Mouse (Mus musculus): ENCODE measurements around the gene Actl6a. TPM values are rescaled to one million over a fixed set of nuclear protein-coding genes. Genes with fewer than 3 reads are reported as not detected.
A peak's percentile ranks its signal among the peaks of the same experiment; 100 is the strongest.
"Not testable (repeated sequence)": the region's sequence is repeated elsewhere in the genome, so short reads cannot be mapped to it uniquely, and the experiment has no call there.

Actl6a gene
- total and polyA plus RNA-seq, 2 experiments from 2014 or later, result 43.6 to 44.3 TPM

DNA sequence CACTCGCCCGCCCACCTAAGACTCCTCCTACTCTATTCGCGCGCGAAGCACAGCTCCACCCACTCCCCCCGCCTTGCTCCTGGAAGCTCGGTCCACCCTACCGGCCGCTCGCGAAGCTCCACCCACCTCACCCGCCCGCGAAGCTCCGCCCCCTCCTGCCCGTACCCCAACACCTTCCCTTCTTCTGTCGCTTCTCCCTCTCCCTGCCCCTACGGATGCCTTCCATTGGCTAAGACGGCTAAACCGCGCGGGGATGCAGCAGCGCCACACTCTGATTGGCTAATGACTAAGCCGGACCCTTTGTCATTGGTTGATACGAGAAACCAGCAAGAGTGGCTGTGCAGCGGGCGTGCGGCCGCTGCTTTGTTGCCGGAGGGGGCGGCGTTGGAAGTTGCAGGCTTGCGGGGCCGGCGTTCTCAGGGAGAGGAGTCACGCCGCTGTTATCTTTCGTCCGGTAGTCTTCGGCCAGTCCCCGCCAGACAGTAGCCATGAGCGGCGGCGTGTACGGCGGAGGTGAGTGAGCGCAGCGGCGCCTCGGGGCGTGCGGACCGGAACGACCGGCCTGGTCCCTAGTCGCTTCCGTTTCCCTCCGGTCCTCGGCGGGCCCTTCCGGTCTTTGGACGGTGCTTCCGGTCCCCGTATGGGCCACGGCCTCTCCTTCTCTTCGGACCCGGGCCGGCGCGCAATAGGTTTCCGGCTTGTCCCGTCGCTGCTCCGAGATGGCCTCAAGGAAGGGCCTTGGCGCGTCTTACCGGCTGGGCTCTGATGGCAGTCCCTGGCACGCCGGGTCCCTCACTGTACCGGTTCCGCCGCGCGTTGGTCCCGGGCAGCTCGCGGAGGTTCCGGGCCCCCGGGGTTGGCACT, 2.5 kb downstream of the Actl6a start:
- Histone ChIP-seq H3K4me3 (ENCODE audit: low read depth, low read length) (peak overlapping the region; percentile 71), H3K9ac (peak overlapping the region; percentile 83), H3K9me3 (ENCODE audit: low read length) (no peaks in the 10 kb centered on the region), H3K27me3 (ENCODE audit: insufficient read depth, low read length) (no peaks in the 10 kb centered on the region), H3K4me1 (ENCODE audit: insufficient read depth) (peaks cover 4% of the 10 kb centered on the region; the same call in 1 of the 2 replicates), H3K4me2 (ENCODE audit: low read depth) (peak overlapping the region; percentile 84), H3K36me3 (ENCODE audit: insufficient read depth) (peaks cover 19% of the 10 kb centered on the region), H3K27ac (ENCODE audit: low read depth, low read length) (peak overlapping the region; percentile 83)
- ATAC-seq (peak; percentile 99), DNase-seq (peak; percentile 98)
- TF ChIP-seq CTCF (IDR thresholded peaks at IDR 0.05; ENCODE audit: low read depth), result peak; percentile 45
- 1% methylated on average over 88 of the region's 90 CpGs for WGBS

DNA sequence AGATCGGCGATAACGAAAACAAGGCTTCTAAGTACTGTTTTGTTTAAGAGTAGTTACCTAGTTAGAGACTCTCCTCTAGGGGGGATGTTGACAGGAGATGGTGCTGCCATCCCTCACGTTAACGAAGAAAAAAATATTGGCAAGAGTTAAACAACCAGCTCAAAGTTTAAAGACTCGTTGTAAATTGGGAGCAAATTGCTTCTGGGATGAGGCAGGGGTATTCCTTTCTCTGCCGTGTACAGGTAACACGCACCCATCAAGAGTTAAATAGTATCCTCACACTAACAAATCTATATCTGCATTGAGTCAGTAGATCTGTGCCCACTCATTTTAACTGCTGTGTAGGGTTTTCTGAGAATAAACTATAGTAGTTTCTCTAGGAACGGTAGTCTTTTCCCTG, 3.3 kb downstream of the Actl6a start:
- 8% methylated on average over 9 of the region's 9 CpGs for whole genome bisulfite sequencing

DNA sequence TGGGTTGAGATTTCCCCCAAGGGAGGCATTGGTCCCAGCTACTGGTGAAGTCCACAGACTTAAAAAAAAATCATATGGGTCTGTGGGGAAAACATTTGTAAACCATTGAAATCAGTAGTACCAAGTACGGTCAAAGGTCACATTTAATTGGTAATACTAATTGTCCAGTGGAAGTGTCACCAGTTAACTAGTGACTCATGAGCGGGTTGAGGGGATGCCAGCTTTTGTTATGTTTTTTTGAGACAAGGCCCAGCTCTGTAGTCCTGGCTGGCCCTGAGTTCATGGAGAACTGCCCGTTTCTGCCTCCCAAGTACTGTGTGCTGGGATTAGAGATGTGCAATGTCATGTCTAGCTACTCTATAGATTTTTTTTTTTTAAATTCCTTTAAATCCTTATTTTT, 7.6 kb downstream of the Actl6a start:
- TF ChIP-seq CTCF (IDR thresholded peaks at IDR 0.05; ENCODE audit: low read depth), result no peak
- H3K9me3 ChIP-seq (ENCODE audit: low read length), result no peaks in the 10 kb centered on the region
- no peak for DNase-seq
- H3K4me3 ChIP-seq (ENCODE audit: low read depth, low read length), result no peak overlapping the region
- peaks cover 60% of the 10 kb centered on the region for H3K36me3 ChIP-seq (ENCODE audit: insufficient read depth)
- ATAC-seq, result no peak
- no peak overlapping the region for H3K4me2 ChIP-seq (ENCODE audit: low read depth)
- 90% methylated on average over 3 of the region's 3 CpGs for WGBS
- no peaks in the 10 kb centered on the region for H3K27me3 ChIP-seq (ENCODE audit: insufficient read depth, low read length)
- no peak overlapping the region for H3K27ac ChIP-seq (ENCODE audit: low read depth, low read length)
- no peak overlapping the region for H3K9ac ChIP-seq
- peaks cover 4% of the 10 kb centered on the region; the same call in 1 of the 2 replicates for H3K4me1 ChIP-seq (ENCODE audit: insufficient read depth)

More for the DNA sequence above, 3.3 kb downstream of the Actl6a start:
- Histone ChIP-seq H3K36me3 (ENCODE audit: insufficient read depth) (peaks cover 27% of the 10 kb centered on the region), H3K27me3 (ENCODE audit: insufficient read depth, low read length) (no peaks in the 10 kb centered on the region), H3K27ac (ENCODE audit: low read depth, low read length) (peak overlapping the region; percentile 83), H3K9me3 (ENCODE audit: low read length) (no peaks in the 10 kb centered on the region), H3K9ac (peak overlapping the region; percentile 83), H3K4me1 (ENCODE audit: insufficient read depth) (peaks cover 4% of the 10 kb centered on the region; the same call in 1 of the 2 replicates), H3K4me3 (ENCODE audit: low read depth, low read length) (peak overlapping the region; percentile 71), H3K4me2 (ENCODE audit: low read depth) (peak overlapping the region; percentile 84)
- TF ChIP-seq CTCF (IDR thresholded peaks at IDR 0.05; ENCODE audit: low read depth), result no peak
- DNase-seq (no peak), ATAC-seq (no peak)

DNA sequence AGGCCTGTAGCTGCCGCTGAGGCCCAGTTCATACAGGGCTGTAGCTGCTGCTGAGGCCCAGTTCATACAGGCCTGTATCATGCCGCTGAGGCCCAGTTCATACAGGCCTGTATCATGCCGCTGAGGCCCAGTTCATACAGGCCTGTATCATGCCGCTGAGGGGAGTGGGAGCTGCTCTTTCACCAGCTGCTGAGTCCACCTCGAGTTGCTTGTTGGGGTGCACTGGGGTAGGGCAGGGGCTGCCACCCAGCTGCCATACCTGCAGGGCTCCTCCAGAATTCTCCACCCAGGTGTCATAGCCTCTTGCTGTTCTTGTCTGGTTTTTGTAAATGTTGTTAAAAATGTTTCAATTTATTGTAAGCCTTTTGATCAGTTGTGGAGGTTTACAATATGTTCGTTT, 11.3 kb downstream of the Actl6a start:
- not testable (repeated sequence) for ATAC-seq; H3K9me3 ChIP-seq (ENCODE audit: low read length); H3K4me3 ChIP-seq (ENCODE audit: low read depth, low read length); H3K27me3 ChIP-seq (ENCODE audit: insufficient read depth, low read length); H3K9ac ChIP-seq; H3K4me2 ChIP-seq (ENCODE audit: low read depth); H3K4me1 ChIP-seq (ENCODE audit: insufficient read depth); H3K27ac ChIP-seq (ENCODE audit: low read depth, low read length); DNase-seq
- peaks cover 79% of the 10 kb centered on the region for H3K36me3 ChIP-seq (ENCODE audit: insufficient read depth)
- 97% methylated on average over 6 of the region's 6 CpGs for WGBS

DNA sequence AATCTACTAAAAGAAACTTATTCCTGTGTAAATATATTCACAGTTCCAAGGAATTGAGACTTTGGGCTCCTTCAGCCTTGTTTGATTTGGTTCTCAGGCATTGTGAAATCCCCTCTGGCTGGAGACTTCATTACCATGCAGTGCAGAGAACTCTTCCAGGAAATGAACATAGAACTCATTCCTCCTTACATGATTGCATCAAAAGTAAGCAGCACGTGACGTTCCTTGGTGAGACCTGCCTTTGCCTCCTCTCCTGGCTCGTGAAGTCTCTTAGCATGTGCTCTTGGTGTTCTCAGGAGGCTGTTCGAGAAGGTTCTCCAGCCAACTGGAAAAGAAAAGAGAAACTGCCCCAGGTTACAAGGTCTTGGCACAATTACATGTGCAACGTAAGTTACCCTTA, 12.2 kb downstream of the Actl6a start:
- 93% methylated on average over 5 of the region's 5 CpGs for WGBS
- DNase-seq (no peak), ATAC-seq (no peak)
- no peaks in the 10 kb centered on the region for H3K27me3 ChIP-seq (ENCODE audit: insufficient read depth, low read length)
- H3K36me3 ChIP-seq (ENCODE audit: insufficient read depth), result peaks cover 76% of the 10 kb centered on the region
- H3K4me1 ChIP-seq (ENCODE audit: insufficient read depth), result no peaks in the 10 kb centered on the region
- no peak overlapping the region for H3K27ac ChIP-seq (ENCODE audit: low read depth, low read length)
- no peak for TF ChIP-seq CTCF (IDR thresholded peaks at IDR 0.05; ENCODE audit: low read depth)
- no peak overlapping the region for H3K9ac ChIP-seq
- H3K4me2 ChIP-seq (ENCODE audit: low read depth), result no peak overlapping the region
- no peaks in the 10 kb centered on the region for H3K9me3 ChIP-seq (ENCODE audit: low read length)
- H3K4me3 ChIP-seq (ENCODE audit: low read depth, low read length), result no peak overlapping the region

DNA sequence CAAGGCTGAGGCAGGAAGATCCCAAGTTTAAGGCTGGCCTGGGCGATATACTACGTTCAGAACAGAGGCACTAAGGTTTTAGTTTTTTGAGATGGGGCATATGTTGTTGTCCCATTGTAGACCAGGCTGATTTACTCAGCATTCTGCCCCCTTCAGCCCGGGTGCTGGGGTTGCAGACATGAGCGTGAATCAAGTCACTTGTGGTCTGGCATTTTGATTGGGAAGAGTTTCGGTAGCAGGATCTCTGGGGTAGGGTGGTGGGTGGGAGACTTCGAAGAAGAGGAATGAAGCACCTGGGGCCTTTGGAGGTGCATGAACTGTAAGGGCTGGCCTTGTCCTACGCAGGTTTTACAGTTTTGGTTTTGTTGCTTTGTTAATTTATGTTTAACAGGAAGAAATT, 18.1 kb downstream of the Actl6a start:
- Histone ChIP-seq H3K4me3 (ENCODE audit: low read depth, low read length) (no peak overlapping the region), H3K4me2 (ENCODE audit: low read depth) (no peak overlapping the region), H3K4me1 (ENCODE audit: insufficient read depth) (no peaks in the 10 kb centered on the region), H3K27me3 (ENCODE audit: insufficient read depth, low read length) (no peaks in the 10 kb centered on the region), H3K9me3 (ENCODE audit: low read length) (no peaks in the 10 kb centered on the region), H3K36me3 (ENCODE audit: insufficient read depth) (peaks cover 76% of the 10 kb centered on the region), H3K27ac (ENCODE audit: low read depth, low read length) (no peak overlapping the region), H3K9ac (no peak overlapping the region)
- WGBS, result 94% methylated on average over 7 of the region's 7 CpGs
- TF ChIP-seq CTCF (IDR thresholded peaks at IDR 0.05; ENCODE audit: low read depth), result no peak
- ATAC-seq (no peak), DNase-seq (no peak)

DNA sequence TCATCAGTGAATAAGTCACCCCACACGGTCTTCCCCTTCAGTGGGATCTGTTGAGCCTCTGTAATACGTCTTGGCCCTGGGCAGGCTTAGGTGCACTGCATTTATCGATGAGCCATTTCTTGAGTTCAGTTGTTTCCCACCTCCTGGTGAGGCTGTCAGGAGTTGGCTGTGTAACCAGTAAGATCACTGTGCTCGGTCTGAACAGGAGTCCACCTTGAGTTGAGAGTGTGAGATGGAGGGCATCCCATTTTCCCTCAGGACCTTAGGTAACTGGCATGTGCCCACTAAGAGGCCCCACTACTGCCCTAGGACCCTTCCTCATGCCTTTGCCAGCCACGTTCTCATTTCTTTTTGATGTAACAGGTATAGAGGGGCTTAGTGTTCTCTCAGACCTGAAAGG, 19.9 kb downstream of the Actl6a start:
- Histone ChIP-seq H3K27me3 (ENCODE audit: insufficient read depth, low read length) (no peaks in the 10 kb centered on the region), H3K36me3 (ENCODE audit: insufficient read depth) (peaks cover 78% of the 10 kb centered on the region), H3K4me2 (ENCODE audit: low read depth) (no peak overlapping the region), H3K9ac (no peak overlapping the region), H3K9me3 (ENCODE audit: low read length) (no peaks in the 10 kb centered on the region), H3K4me1 (ENCODE audit: insufficient read depth) (no peaks in the 10 kb centered on the region), H3K27ac (ENCODE audit: low read depth, low read length) (no peak overlapping the region), H3K4me3 (ENCODE audit: low read depth, low read length) (no peak overlapping the region)
- ATAC-seq (no peak), DNase-seq (no peak)
- WGBS, result 88% methylated on average over 5 of the region's 5 CpGs
- no peak for TF ChIP-seq CTCF (IDR thresholded peaks at IDR 0.05; ENCODE audit: low read depth)
